Mouse (Mus musculus) heart, adult 9 months (tissue): ENCODE results near the gene Elmo1.
"Not testable (repeated sequence)": the region's sequence is repeated elsewhere in the genome, so short reads cannot be mapped to it uniquely, and the experiment has no call there.

ENCODE experiments used
- DNase-seq, 2 experiments: peaks; one replicate each; pipeline ENCODE4 v3.0.0; 2022; ENCODE audit warnings: low spot score in 2 of 2

Gene Elmo1

GRCm38 (mm10) chr13:20609003-20609688 is 518.8 kb downstream of the Elmo1 start:
- no peak for DNase-seq

- no peak for DNase-seq
These were observed 525.4 kb downstream of the Elmo1 start for GRCm38 (mm10) chr13:20615596-20616469.

- no peak for DNase-seq
These were observed 529.5 kb downstream of the Elmo1 start for GRCm38 (mm10) chr13:20619946-20620345.

GRCm38 (mm10) chr13:20623071-20623850 is 532.9 kb downstream of the Elmo1 start:
- no peak for DNase-seq

- DNase-seq = no peak
These were observed 537.4 kb downstream of the Elmo1 start for GRCm38 (mm10) chr13:20627796-20628195.

GRCm38 (mm10) chr13:20632477-20632876 is 542.1 kb downstream of the Elmo1 start:
- DNase-seq = no peak

GRCm38 (mm10) chr13:20634679-20635078 is 544.3 kb downstream of the Elmo1 start:
- not testable (repeated sequence) for DNase-seq

GRCm38 (mm10) chr13:20635646-20636045 is 545.2 kb downstream of the Elmo1 start:
- no peak for DNase-seq
